Mouse (Mus musculus) frontal cortex, postnatal 10 days (tissue): ENCODE results near the gene Gal3st1.
"Not testable (repeated sequence)": the region's sequence is repeated elsewhere in the genome, so short reads cannot be mapped to it uniquely, and the experiment has no call there.

ENCODE experiments used
- DNase-seq, 2 experiments: peaks; one replicate each; pipeline ENCODE4 v3.0.0; 2022; ENCODE audit warnings: low spot score in 2 of 2, mixed read lengths in 1 of 2

The Gal3st1 gene

GRCm38 (mm10) chr11:3983291-3983862 lies at the start of gene Gal3st1:
Gene Gal3st1 (plus strand): TSS chr11:3983636.
- DNase-seq: peak in 1 of 2 experiments; percentile 22

- no peak for DNase-seq
Measured at GRCm38 (mm10) chr11:3933756-3934285, 49.6 kb upstream of the Gal3st1 start.

DNA sequence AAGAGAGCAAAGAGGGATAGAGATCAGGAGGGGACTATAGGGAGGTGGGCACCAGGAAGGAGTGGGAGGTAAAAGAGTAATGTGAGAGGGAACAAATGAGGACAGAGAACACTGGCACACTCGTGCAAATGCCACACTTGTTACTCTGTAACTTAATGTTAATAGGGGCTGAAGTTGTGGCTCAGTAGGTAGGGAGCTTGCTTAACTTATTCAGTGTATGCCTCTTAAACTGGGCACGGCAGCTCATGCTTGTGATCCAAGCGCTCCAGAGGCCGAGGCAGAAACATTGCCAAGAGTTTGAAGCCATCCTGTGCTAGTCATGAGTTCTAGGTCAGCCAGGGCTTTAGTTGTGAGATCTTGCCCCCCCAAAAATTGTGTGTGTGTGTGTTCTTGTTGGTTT lies 48.3 kb upstream of the Gal3st1 start:
- no peak for DNase-seq

GRCm38 (mm10) chr11:3936318-3936717 lies 47.1 kb upstream of the Gal3st1 start:
- DNase-seq: no peak

DNA sequence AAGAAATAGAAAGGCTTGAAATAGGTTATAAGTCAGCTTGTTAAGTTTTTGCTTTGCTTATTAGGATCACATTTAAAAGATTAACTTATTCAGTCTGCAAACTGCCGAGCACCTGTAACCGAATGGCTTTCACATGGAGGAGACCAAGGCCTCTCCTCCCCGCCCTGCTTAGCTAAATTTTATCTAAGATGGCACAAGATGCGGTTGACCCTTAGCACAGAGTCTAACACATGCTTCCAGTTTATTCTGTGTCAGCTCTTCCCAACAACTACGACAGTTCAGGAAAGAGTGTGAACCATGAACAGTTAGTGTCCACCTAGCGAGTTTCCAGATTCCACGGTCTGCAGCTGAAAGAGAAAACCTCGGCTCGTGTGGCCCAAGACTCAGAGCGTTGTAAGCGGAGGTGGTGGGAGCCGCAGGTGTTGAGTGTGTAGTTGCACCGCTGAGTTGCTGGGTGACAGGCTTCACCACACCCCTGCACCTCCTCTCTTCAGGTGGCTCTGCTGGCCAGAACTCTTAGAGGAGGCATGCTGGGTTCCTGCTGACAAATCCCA lies 46.0 kb upstream of the Gal3st1 start:
- no peak for DNase-seq

GRCm38 (mm10) chr11:3941371-3941770 lies 42.1 kb upstream of the Gal3st1 start:
- DNase-seq: no peak

GRCm38 (mm10) chr11:3946386-3946785 lies 37.0 kb upstream of the Gal3st1 start:
- no peak for DNase-seq

GRCm38 (mm10) chr11:3954876-3955275 lies 28.6 kb upstream of the Gal3st1 start:
- DNase-seq: not testable (repeated sequence)

- DNase-seq: not testable (repeated sequence)
Measured at GRCm38 (mm10) chr11:3955371-3955770, 28.1 kb upstream of the Gal3st1 start.

DNA sequence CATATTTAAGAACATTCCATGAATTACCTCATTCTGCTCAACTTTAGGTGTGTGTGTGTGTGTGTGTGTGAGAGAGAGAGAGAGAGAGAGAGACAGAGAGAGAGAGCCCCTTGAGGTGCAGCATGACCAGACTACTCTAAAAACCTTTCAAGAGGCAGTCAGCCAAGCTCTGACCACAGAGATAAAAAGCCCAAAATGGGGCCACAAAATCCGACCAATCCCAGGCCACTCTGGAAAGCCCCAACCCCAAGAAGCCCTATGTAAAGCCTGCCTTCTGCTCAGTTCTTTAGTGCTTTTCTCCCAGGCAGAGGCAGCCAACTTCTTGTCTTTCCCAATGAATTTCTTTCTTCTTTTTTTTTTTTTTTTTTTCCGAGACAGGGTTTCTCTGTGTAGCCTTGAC lies 22.5 kb upstream of the Gal3st1 start:
- DNase-seq: no peak

GRCm38 (mm10) chr11:3961761-3962160 lies 21.7 kb upstream of the Gal3st1 start:
- no peak for DNase-seq

DNA sequence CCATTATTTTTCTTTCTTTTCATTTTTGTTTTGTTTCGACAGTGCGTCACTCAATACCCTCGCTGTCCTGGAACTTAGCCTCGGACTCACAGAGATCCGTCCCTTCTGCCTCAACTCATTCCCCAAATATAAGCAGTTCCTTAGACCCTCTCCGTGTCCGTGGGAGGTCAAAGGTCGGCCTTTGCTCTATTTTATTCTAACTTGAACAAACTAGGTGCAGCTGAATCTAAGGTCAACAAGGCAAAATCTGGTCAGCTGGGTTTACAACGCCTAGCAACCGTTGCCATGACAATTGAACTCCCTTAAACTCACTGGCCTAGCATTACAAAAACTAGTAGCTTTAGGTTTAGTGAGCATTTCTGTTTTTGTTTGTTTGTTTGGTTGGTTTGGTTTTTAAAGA lies 20.3 kb upstream of the Gal3st1 start:
- DNase-seq: no peak

GRCm38 (mm10) chr11:3963610-3964415 lies 19.6 kb upstream of the Gal3st1 start, which contains the start of gene Pes1:
Gene Pes1 (plus strand): TSS chr11:3963975.
- peak; percentile 62 to 76 for DNase-seq

DNA sequence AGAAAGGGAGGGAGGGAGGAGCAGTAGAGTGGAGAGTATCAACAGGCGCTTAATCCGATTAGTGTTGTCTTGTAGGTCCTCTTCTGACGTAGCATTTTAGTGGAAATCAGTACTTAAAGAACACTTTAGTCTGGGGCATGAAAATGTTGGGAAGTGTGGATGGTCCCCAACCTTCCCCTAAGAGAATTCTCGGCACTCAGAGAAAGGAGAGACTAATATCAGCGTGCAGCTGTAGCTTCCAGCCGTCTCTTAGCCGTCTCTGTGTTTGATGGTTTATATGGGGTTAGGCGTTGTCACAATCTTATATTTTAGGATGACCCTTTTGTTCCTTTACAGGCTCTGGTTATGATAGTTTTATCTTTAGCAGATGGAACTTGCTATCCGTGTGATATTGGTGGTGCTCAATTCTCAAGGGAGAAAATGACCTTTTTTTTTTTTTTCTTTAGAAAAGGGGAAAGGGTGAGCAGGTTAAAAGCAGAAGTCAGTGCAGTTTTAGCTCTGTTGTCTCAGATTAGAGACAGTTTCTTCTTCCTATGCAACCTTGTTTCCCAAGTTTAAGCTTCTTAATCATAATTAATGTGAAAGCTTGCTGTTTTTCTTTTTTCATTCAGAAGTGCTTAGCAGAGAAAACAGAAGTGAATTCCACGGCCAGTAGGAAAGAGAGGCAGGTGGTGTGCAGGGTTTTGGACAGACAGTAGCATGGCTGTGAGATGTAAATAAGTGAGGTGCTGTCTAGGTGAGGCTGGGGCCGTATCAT lies 18.8 kb upstream of the Gal3st1 start:
- DNase-seq: no peak

DNA sequence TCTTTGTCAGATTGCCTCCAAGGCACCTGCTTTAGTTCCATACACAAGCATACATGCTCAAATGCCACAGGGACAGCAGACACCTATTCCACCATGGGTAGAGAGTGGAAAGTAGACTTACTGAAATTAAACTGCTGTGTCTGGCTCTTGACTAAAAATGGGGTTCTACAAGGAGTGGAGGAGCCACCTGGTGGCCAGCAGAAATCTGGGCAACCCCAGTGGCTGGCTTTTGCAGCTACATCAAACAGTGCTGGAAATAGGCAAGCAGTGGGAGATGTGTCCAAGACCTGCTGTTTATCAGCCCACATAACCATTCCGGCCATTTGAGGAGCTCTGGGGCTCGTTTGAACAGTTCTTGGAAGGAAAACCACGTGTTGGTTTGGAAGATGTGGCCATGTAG lies 13.6 kb upstream of the Gal3st1 start:
- DNase-seq: no peak

DNA sequence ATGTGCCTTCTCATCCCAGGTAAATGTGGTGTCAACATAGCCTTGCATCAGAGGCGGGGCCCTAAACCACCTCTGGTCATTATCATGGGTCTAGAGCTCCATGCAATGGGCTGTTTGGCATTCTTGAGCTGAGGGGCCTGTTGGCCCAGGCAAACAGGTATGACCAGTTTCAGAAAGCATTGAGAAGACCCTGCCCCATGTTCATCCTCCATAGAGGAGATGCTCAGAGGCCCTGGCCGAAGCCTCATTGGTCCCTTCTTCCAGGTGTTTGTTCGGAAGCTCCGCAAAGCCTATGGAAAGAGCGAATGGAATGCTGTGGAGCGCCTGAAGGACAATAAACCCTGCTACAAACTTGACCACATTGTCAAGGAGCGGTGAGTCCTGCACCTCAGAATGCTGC lies 13.1 kb upstream of the Gal3st1 start:
- no peak for DNase-seq

DNA sequence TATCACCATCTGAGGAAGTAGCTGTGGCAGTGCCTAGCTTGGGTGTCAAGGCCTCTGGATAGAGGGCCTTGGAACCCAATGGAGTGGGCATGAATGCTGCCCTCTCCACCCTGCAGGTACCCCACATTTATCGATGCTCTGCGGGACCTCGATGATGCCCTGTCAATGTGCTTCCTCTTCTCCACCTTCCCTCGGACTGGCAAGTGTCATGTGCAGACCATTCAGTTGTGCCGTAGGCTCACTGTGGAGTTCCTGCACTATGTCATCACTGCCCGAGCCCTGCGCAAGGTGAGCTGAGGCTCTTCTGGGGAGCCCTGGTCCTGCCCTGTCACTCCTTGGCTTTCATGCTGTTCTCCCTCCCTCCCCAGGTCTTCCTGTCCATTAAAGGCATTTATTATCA lies 10.4 kb upstream of the Gal3st1 start:
- no peak for DNase-seq

- DNase-seq: peak in 1 of 2 experiments; percentile 50
Measured at GRCm38 (mm10) chr11:3974311-3974710, 9.1 kb upstream of the Gal3st1 start.

- DNase-seq: no peak
Measured at GRCm38 (mm10) chr11:3976678-3977077, 6.8 kb upstream of the Gal3st1 start, which contains the start of gene 4930556J24Rik. Gene 4930556J24Rik (minus strand): TSS chr11:3976778.

GRCm38 (mm10) chr11:3978421-3978820 lies 5.0 kb upstream of the Gal3st1 start:
- DNase-seq: no peak

- no peak for DNase-seq
Measured at GRCm38 (mm10) chr11:3981536-3981935, 1.9 kb upstream of the Gal3st1 start.
